Mouse (Mus musculus) E14TG2a.4 (cell line): Measurements from ENCODE around the gene Mrpl38.

Experiments used
- CTCF ChIP-seq: conservative IDR thresholded peaks from 2 replicates; pipeline ENCODE4 v1.5.1; 2014; ENCODE audit warnings: low read length
- NANOG ChIP-seq: IDR thresholded peaks from 2 replicates; pipeline ENCODE4 v1.6.1; 2014; ENCODE audit warnings: borderline replicate concordance, low read length, mixed read lengths
- POU5F1 ChIP-seq: IDR thresholded peaks from 2 replicates; pipeline ENCODE4 v1.6.1; 2014; ENCODE audit warnings: low read length, borderline replicate concordance

DNA sequence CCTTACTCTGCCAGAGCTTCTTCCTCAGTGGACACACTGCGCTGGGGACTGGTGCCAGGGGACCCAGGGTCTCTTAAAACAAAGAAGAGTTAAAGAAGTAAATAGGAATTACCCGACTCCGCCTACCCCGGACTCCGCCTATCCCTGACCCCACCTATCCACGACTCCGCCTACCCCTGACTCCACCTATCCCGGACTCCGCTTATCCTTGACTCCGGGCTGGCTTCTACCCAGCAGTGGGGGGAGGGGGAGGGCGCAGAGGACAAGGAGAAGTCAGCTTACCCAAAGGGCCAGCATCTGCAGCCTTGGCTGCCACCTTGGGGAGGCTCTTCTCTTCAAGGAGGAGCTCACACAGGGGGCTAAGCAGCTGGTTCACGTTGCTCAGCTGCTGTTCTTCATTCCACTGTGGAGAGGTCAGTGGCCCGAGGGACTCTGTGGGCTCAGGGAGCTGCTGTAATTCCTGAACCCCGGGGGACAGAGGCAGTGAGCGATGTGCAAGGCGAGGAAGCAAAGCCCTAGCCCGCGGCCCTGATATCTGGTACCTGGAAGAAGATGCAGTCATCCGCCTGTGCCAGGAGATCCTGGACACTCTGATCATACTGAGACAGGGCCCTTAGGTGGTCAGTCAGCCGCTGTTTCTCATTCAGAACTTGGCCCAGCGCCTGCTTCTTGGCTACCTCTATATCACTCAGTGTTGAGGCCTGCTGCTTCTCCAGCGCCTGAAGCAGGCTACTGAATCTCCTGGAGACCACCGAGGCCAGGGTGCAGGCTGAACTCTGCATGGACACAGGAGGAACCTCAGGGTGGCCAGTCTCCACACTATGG lies 11.3 kb downstream of the Mrpl38 start, which contains the start of gene Trim47:
- TF ChIP-seq CTCF (no peak), POU5F1 (no peak), NANOG (no peak)
